Mouse (Mus musculus) hindlimb bud, embryonic 11.5 days (tissue): Measurements from ENCODE around the gene Ssr3.
"Not testable (repeated sequence)": the region's sequence is repeated elsewhere in the genome, so short reads cannot be mapped to it uniquely, and the experiment has no call there.

ENCODE experiments used
- DNase-seq: peaks from one replicate; pipeline ENCODE4 v3.0.0-alpha.2; 2012; ENCODE audit warnings: low read depth, low spot score; ENCODE audit errors: extremely low spot score

The Ssr3 gene

GRCm38 (mm10) chr3:65392421-65392817 lies at the start of gene Ssr3:
Gene Ssr3 (minus strand): TSS chr3:65392623.
- peak; percentile 93 for DNase-seq

- DNase-seq = no peak
These were observed 49.2 kb upstream of the Ssr3 start for GRCm38 (mm10) chr3:65441586-65442111.

DNA sequence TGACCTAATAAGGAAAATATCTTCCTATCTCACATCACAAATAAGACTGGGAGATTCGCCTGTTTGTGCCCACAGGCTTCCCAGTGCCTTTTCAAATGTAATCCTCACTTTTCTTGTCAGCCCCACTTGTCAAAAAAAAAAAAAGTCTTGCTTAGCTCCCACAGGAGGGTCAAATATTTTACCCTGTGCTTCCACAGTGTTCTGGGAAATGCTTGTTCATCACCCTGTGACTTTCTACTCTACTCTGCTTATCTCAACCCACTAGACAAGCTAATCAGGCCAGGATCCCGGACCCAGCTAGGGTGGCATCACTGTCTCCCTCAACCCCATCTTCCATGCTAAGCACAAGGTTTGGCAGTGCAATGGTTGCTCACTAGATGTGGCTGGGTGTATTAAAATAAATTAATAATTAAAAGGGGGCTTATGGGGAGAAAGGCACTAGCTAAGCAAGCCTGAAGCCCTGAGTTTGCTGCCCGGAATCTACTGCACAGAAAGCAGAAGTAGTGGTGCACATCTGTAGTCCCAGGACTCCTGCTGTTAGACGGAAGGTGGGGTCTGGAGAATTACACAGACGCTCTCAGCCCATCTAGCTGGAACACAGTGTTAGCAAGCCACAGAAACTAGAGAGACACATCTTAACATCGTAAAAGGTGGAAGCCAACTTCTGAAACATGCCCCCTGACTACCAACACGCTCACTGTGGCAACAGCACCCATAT lies 46.2 kb upstream of the Ssr3 start:
- no peak for DNase-seq

DNA sequence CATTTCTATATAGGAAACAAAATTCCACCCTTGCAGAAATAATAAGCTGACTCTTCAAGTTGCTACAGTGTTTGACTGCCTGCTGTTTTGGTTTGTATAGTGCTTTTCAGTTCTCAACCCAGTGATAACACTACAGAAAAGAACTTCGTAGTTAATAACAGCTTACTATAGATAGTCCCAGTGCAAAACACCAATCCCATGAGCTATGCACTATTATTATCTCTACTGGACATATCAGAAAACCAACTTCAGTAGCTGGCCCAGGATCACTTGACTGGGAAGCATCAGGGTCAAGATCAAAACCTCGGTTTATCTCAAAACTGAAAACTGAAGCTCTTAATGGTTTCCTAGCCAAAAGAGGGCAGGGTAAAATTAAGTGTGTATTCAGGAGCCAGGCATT lies 43.4 kb upstream of the Ssr3 start:
- no peak for DNase-seq

DNA sequence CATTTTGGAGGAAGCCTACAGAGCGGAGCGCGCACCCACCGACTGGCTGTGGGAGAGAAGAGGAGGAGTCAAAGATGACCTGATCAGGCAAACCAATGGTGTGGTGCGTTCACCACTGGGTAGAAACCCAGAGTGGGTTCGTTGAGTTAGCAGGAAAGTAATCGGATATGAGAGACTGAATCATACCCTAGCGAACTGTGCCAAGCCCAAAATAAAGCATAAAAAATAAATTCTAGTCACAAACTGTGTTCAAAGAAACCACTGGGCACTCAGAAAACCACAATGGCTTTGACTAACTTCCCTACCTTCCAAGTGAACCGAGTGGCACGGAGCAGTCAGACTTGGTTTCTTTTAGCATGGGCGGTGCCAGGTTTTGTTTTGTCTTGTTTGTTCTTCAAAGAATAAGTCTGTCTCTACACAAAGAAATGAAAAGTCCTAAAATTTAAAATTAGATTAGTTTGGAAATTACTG lies 42.7 kb upstream of the Ssr3 start:
- no peak for DNase-seq

GRCm38 (mm10) chr3:65432236-65432635 lies 39.8 kb upstream of the Ssr3 start:
- no peak for DNase-seq

GRCm38 (mm10) chr3:65419706-65420105 lies 27.3 kb upstream of the Ssr3 start:
- no peak for DNase-seq

GRCm38 (mm10) chr3:65417913-65418594 lies 25.6 kb upstream of the Ssr3 start:
- no peak for DNase-seq

GRCm38 (mm10) chr3:65416571-65416970 lies 24.1 kb upstream of the Ssr3 start:
- DNase-seq = no peak

DNA sequence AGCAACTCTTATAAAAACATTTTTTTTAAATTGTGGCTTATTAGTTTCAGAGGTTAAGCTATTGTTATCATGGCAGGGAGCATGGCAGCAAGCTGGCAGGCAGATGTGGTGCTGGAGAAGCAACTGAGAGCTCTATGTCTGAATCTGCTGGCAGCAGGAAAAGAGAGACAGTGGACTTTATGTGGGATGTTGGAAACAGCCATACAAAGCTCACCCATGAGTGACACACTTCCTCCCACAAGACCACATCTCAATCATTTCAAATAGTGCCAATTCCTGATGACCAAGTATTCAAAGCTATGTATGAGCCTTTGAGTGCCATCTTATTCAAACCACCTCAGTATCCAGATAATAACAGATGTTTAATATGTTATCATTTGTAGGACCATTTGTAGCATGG lies 15.5 kb upstream of the Ssr3 start:
- no peak for DNase-seq

DNA sequence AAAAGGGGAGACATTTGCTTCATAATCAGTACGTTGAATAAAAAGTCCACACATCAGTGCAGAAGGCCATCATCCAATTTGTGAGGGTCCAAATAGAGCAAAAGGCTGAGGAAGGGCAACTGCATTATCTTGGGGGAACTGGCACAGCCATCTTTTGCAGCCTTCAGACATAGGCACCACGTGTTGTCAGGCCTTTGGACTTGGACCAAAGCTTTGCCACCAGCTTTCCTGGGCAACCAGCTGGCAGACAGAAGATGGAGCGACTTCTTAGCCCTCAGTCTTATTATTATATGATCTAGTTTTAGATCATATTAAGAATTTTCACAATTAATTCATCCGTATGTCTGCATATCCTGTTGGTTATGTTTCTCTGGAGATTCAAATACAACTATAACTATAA lies 13.4 kb upstream of the Ssr3 start:
- DNase-seq = no peak

GRCm38 (mm10) chr3:65397566-65397965 lies 5.1 kb upstream of the Ssr3 start:
- no peak for DNase-seq

- DNase-seq = no peak
These were observed 4.5 kb upstream of the Ssr3 start for GRCm38 (mm10) chr3:65396835-65397504.

DNA sequence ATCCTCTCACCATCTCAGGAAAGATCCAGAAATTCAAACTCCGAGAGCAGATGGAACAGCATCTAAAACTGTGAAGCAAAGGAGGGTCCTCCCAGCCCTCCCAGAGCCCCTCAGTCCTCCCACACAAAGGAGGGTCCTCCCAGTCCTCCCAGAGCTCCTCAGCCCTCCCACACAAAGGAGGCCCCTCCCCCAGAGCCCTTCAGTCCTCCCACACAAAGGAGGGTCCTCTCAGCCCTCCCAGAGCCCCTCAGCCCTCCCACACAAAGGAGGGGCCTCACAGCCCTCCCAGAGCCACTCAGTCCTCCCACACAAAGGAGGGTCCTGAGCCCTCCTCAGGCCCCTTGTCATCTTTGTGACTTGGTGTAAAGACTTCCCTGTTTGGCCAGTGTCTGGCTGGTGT lies 2.7 kb upstream of the Ssr3 start:
- not testable (repeated sequence) for DNase-seq

- peak; percentile 33 for DNase-seq
These were observed 521 bp downstream of the Ssr3 start for GRCm38 (mm10) chr3:65391784-65392420.

DNA sequence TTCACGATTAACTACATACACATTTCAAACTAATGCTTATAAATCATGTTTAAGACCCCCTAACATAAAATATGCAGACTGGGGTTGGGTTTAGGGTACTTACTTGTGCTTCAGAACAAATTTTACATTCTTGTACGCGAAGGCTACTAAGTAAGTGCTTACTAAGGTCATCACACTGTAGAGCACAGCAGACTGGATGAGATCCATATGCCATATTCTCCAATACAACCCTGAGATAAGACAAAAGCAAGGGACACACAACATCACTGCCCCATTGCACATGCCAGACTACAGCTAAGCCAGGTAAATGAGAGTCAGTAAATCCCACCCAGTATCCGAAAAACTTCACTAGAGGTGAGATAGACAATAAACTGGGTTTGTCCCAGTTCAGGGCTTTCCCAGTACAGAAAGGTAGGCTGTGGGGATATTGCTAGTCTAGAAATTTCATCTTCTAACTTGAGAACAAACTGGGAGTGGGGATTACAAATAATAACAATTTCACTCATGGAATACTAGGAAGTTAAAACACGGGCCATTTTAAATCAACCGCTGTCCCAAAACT lies 1.1 kb downstream of the Ssr3 start:
- peak; percentile 10 for DNase-seq

DNA sequence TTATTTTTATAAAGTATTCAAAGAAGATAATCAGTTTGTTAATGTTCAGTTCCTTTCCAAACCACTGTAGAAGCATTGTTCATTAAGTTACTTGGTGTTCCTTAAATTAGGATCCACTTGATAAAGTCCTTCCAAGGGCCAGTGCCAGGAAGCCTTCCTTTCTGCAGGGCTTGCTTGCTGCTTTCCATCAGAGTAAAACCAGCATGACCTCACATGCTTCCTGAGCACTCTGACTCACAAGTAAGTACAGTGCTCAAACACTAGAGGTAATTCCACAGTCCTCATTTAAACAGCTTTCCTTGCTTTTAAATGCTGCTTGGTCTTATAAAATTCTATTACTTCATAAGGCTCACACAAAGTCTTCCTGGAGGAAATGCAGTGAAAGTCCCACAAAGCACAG lies 6.7 kb downstream of the Ssr3 start:
- DNase-seq = no peak

DNA sequence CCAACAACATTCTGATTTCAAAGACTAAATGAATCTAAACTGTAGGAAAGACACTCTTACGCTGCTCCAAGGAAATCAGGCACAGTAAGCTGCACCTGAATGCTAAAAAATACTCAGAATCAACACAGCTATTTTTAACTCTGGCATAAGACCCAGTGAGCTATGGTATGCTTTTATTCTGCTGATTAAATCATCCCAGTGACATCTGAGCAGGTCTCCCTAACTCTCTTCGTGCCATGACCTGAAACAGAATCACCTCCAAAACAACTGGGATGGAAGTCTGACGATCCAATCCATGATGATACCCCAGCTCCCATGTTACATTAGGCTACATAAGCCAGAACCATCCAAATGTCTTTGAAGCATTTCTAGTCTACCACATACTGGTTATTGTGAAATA lies 8.0 kb downstream of the Ssr3 start:
- DNase-seq = no peak

DNA sequence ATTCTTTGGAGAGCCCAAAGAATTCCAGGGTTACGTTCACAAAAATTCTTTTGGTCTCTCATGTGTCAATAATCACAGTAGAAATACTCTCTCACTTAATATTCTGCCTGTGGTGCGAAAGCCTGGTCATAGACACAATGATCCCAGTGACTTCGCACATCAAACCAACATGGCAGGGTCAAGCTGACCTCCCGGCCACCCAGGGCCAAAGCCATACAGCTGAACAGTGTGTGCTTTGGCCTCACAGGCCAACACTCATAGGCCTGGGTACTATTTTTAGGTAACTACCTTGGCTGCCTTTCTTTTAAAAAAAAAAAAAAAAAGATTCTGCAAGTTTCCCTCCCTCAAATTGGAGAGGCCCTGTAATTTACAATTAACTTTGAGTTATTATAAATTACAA lies 11.3 kb downstream of the Ssr3 start:
- no peak for DNase-seq

- peak; percentile 10 for DNase-seq
These were observed 12.4 kb downstream of the Ssr3 start for GRCm38 (mm10) chr3:65379884-65380539.
